Mouse (Mus musculus) mouse embryonic stem cell (cell line): ENCODE results near the gene Nsg1.

Experiments used
- in situ Hi-C, 2 experiments: fragments of 300-500 bp; cut with MboI; formaldehyde crosslinking; loops; 1 replicate in 1 of 2; 3 replicates in 1 of 2; pipeline ENCODE4 v1.14.3; 2019 to 2020; ENCODE audit warnings: low sequenced_read_pairs in 2 of 2, low pct_unique_long_range_greater_than_20kb in 1 of 2, mixed read lengths in 1 of 2; ENCODE audit not compliant: unreplicated experiment in 1 of 2

The Nsg1 gene

GRCm38 (mm10) chr5:38152201-38153108 lies 7.3 kb downstream of the Nsg1 start:
- in situ Hi-C loops: no loop called here

GRCm38 (mm10) chr5:38151264-38151663 lies 8.4 kb downstream of the Nsg1 start:
- in situ Hi-C loops: no loop called here

GRCm38 (mm10) chr5:38146524-38146923 lies 13.2 kb downstream of the Nsg1 start:
- in situ Hi-C loops: no loop called here

GRCm38 (mm10) chr5:38140893-38141292 lies 18.8 kb downstream of the Nsg1 start:
- in situ Hi-C loops: no loop called here

GRCm38 (mm10) chr5:38137163-38137562 lies 22.5 kb downstream of the Nsg1 start:
- in situ Hi-C loops: no loop called here

GRCm38 (mm10) chr5:38136247-38136646 lies 23.5 kb downstream of the Nsg1 start:
- in situ Hi-C loops: no loop called here

- in situ Hi-C loops: no loop called here
Observed at GRCm38 (mm10) chr5:38129339-38129738, 30.4 kb downstream of the Nsg1 start.

GRCm38 (mm10) chr5:38126519-38127306 lies 33.0 kb downstream of the Nsg1 start:
- in situ Hi-C loops: no loop called here

- in situ Hi-C loops: no loop called here
Observed at GRCm38 (mm10) chr5:38121699-38122098, 38.0 kb downstream of the Nsg1 start.

GRCm38 (mm10) chr5:38119268-38119667 lies 40.4 kb downstream of the Nsg1 start:
- in situ Hi-C loops: no loop called here

- in situ Hi-C loops: no loop called here
Observed at GRCm38 (mm10) chr5:38117056-38117455, 42.7 kb downstream of the Nsg1 start.

GRCm38 (mm10) chr5:38114526-38114925 lies 45.2 kb downstream of the Nsg1 start:
- in situ Hi-C loops: no loop called here

- in situ Hi-C loops: no loop called here
Observed at GRCm38 (mm10) chr5:38106807-38107206, 52.9 kb downstream of the Nsg1 start.

GRCm38 (mm10) chr5:38106080-38106697 lies 53.5 kb downstream of the Nsg1 start:
- in situ Hi-C loops: no loop called here

GRCm38 (mm10) chr5:38102945-38103344 lies 56.8 kb downstream of the Nsg1 start:
- in situ Hi-C loops: no loop called here

GRCm38 (mm10) chr5:38099139-38099676 lies 60.5 kb downstream of the Nsg1 start:
- in situ Hi-C loops: loop anchor here in 1 of 2 experiments (25.0 kb wide), 1 partner anchor 287 kb away; the partner anchor contains the start of gene Msx1

GRCm38 (mm10) chr5:38097501-38098093 lies 62.1 kb downstream of the Nsg1 start:
- in situ Hi-C loops: loop anchor here in 1 of 2 experiments (25.0 kb wide), 1 partner anchor 285 kb away; the partner anchor contains the start of gene Msx1

- in situ Hi-C loops: loop anchor here in 1 of 2 experiments (25.0 kb wide), 1 partner anchor 282 kb away; the partner anchor contains the start of gene Msx1
Observed at GRCm38 (mm10) chr5:38094331-38094730, 65.4 kb downstream of the Nsg1 start.
